In the genomic region with DNA sequence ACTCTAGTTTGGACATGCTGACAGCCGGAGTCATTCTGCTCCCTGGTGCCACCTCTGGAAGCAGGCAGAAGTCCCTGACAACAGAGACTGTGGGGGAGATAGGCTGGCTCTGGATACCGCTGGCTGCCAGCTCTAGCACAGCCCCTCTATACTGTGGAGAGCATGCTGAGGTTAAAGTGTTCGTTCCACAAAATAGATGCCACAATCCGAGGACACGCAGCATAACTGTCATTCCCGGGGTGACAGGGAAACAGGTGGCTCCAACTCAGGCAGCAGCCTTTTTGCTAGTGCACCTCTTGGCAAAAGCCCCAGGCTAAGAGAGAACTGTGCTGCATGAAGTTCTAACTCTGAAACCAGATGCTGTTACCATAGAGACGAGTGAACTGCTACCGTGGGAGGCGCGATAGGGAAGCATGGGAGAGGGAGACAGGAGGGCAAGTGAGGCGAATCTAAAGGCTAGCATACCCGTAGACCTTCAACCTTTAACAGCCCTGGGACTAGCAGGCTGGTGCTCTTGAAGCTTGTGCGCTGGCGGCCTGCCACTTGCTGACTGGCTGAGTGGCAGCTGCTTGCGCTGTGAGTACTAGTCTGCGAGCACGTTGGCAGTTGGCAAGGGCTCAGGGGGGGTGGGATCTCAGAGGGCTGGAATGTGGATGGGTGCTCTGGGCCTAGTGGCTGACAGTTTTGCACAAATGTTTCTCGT, we compare ENCODE assay signal across 8 mouse cellular contexts. TPM values are rescaled to one million over a fixed set of nuclear protein-coding genes. Genes with fewer than 3 reads are reported as not detected.
A peak's percentile ranks its signal among the peaks of the same experiment; 100 is the strongest.
DNase-seq lines count a peak whose midpoint lies in the region; ATAC-seq lines count a peak whose summit lies in the region.

No protein-coding gene starts in this region.

- intact Hi-C loops in heart, postnatal 25 days (cut with DNase I): loop anchor here (2.0 to 10.0 kb wide), 2 partner anchors 215 to 291 kb away; no protein-coding TSS in a partner anchor

- no peaks in the 10 kb centered on the region for H3K9me3 ChIP-seq in liver, embryonic 12.5 days (replicated peaks)

- H3K27ac ChIP-seq in liver, embryonic 12.5 days: no peak overlapping the region

- H3K27me3 ChIP-seq in liver, embryonic 12.5 days (replicated peaks): no peaks in the 10 kb centered on the region

- H3K4me2 ChIP-seq in liver, embryonic 12.5 days: no peak overlapping the region

- H3K9ac ChIP-seq in liver, embryonic 12.5 days: no peak overlapping the region

- H3K36me3 ChIP-seq in liver, embryonic 12.5 days: no peaks in the 10 kb centered on the region

- ATAC-seq in liver, embryonic 12.5 days: no peak

- no peak overlapping the region for H3K4me3 ChIP-seq in liver, embryonic 12.5 days

- H3K4me1 ChIP-seq in liver, embryonic 12.5 days: peaks cover 4% of the 10 kb centered on the region

- WGBS in liver, embryonic 12.5 days (ENCODE audit: insufficient replicate concordance): 72% methylated on average over 18 of the region's 18 CpGs

- DNase-seq in liver: peak; percentile 30
- DNase-seq in forelimb bud, embryonic 11.5 days (ENCODE audit: low read depth, low spot score): peak; percentile 34
- peak; percentile 61 for DNase-seq in heart, postnatal 25 days (ENCODE audit: low spot score)
- peak; percentile 67 to 86 for DNase-seq in layer of hippocampus, adult 18-20 months (ENCODE audit: low spot score in 2 of 2)
- peak; percentile 91 to 93 for DNase-seq in lung, adult 18-20 months
- DNase-seq in ovary, postnatal 14 days (ENCODE audit: low spot score): peak; percentile 25
- no peak for DNase-seq in B cell, adult 2 months

RNA-seq across cellular contexts. Expression of a gene that starts 42.9 kb away (rescaled TPM):
- polyA plus RNA-seq in liver, embryonic 12.5 days (2016; fragmentation: Nextera tagmentation; extraction: Ambion mirVana): 1.4 and 1.6 TPM in 2 replicates
- 10 to 100 TPM; 20.7 to 24.4 TPM for total RNA-seq in heart, postnatal 25 days (2021)
- 100 to 1,000 TPM; 125 to 128 TPM for total RNA-seq in layer of hippocampus, adult 18-20 months (2021)

Comparison
In these comparisons a context has a peak if more than half of its experiments do, and no peak if none do; other contexts are left out.
1. DNase-seq: peak in liver (single experiment), forelimb bud, embryonic 11.5 days (single experiment), heart, postnatal 25 days (single experiment), layer of hippocampus, adult 18-20 months (2 of 2), lung, adult 18-20 months (2 of 2) and ovary, postnatal 14 days (single experiment); none in B cell, adult 2 months (0 of 2).
2. RNA of a gene that starts 42.9 kb away (total RNA-seq): 125 to 128 TPM in layer of hippocampus, adult 18-20 months; 20.7 to 24.4 TPM in heart, postnatal 25 days; every median in the first group is over 4 times any median in the second.